Mouse (Mus musculus): Measurements from ENCODE around the gene Adam12.

Adam12 gene

DNA sequence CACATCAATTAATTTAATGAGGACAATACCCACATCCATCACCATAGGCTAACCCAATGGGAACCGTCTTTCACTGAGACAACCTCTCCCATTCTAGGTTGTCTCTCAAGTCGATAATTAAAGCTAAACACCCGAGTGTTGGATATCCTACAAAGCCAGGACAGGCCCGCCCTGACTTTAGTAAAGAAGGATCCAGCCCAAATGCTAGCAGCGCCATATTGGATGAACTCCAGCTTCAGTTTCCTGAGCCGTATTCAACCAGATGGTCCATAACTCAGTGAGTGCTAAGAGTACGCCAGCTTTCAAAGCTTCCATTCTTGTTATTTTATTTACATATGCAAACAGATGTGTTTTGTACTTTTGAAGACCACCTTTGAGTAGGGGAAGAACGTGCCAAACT lies 81.6 kb downstream of the Adam12 start:
- 65% methylated on average over 8 of the region's 8 CpGs for WGBS

DNA sequence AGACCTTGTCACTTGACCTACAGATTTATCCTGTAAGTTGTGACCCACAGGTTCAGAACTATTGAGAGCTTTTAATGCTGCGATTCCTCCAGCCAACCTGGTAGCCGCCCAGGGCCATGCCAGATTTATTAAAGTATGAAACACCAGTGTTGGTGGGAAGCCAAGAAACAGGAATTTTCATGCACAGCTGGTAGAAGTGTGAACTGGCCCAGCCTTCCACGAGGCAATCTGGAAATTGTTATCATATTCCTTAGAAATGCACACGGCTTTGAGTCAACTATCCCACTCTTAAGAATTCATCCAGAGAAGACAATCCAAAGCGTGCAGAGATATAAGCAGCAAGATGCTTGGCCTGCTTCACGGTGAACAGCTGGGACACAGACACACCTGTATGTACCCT lies 82.6 kb downstream of the Adam12 start:
- 70% methylated on average over 6 of the region's 6 CpGs for WGBS

DNA sequence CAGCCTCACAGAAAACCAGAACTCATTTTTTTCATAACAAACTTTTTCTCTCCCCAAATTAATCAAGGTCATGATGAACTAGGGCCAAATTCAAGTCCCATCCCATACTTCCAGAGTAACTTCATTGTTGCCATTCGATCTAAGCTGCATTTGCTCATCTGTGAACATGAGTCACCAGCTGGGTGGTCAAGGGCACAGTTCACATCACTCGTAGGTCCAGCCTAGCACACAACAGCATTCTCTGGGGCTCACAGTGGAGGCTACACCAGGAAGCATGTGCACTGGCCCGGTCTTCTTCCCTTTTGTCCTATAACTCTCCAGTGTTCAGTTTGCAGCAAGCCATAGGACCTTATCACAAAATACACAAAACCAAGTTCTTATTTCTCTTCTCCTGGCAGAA lies 84.4 kb downstream of the Adam12 start:
- 96% methylated on average over 3 of the region's 3 CpGs for WGBS

DNA sequence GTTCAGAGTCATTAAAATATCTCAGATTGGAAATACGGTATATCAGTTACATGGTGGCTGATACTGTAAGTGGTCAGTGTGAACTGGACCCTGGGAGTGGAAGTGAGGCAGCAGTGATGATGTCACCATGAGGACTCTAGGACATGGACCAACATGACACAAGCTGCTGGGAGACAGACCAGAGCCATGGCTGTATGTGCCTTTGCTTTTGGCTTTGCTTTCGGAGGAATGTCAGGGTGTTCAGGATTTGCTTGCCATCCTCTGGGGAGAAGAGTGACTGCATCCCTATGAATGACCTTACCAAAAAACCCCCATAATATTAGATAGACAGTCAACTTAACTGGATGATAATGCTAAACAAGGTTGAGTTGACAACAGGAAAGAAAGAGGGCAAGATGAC lies 85.1 kb downstream of the Adam12 start:
- WGBS, result 94% methylated on average over 2 of the region's 2 CpGs

DNA sequence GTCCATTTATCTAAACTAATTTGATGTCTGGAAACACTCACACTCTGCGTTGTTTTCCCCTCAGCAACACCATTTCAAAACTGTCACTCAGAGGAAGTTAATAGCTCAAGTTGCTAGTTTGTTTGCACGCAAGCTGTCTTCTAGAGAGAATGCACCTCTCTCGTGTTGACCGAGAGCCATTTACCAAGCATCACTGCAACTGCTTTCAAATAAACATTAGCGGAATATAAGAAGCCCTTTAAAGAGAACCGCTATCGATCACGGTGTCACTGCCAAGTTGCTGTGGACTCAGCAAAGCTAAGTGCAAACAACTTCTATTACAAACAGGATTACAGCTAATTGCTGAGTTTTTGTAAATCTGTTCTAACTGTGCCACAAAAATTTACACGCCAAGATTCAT lies 87.8 kb downstream of the Adam12 start:
- 84% methylated on average over 9 of the region's 9 CpGs for WGBS

DNA sequence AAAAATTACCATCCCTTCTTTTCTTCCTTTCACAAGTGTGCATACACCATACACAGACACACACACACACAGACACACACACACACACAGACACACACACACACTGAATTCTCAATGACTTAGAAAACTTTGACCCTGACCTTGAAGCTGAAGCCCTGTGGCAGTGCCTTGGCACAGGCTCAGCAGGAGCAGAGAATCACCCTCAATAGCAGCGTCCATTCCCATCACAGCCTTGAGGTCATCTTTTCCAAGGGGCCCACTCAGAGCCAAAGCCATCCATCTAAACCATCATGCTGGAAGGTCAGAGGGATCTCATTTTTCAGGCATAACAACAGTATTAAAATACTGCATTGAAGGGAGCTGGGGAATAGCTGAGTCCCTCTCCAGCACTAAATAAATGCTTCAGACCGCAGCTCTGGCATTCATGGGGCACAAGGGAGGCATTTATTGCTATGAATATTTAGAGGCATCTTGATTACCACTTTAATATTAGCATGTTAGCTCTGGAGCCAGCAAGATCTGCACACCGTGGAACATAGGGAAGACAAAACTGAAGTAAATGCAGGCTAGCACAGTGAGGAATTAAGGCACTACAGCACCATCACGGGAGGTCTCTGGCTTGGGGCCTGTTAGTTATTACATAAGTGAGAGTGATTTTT lies 92.5 kb downstream of the Adam12 start:
- 81% methylated on average over 4 of the region's 4 CpGs for whole genome bisulfite sequencing

DNA sequence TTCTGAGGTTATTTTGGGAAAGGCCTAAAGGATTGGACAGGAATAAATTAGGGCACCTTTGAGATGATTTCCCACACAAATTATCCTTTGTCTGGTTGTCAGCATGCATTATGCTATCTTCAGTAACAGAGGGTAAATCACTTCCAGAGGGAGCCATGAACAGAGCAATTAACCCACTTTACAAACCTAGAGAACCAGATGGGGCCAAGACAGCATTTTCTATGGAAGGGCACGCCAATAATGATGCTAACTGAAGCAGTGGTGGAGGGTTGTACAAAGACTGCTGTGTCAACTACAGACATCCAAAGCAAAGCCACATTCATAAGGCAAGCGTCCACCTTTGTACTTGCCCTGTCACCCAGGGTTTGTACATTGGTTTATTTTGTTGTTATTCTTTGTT lies 99.6 kb downstream of the Adam12 start:
- 69% methylated on average over 2 of the region's 2 CpGs for WGBS

DNA sequence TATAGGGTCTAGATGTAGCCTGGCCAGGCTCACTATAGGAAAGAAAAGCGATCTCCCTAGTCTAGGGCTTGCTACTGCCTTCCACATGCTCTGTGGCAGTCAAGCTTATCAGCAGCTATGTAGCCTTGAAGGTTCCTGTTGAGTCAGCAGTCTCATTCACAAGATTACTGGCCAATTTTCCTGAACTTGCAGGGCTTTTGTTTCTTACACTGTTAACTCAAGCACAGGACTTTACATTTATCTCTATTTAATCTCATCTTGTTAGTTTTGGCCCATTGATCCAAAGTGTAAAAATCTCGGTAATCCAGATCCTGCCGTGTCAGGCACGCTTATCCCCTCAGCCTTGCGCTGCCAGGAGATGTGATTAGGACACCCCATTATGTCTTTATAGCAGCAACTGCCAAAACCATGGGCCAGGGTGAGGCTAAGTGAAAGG lies 103.8 kb downstream of the Adam12 start:
- 81% methylated on average over 5 of the region's 5 CpGs for WGBS

DNA sequence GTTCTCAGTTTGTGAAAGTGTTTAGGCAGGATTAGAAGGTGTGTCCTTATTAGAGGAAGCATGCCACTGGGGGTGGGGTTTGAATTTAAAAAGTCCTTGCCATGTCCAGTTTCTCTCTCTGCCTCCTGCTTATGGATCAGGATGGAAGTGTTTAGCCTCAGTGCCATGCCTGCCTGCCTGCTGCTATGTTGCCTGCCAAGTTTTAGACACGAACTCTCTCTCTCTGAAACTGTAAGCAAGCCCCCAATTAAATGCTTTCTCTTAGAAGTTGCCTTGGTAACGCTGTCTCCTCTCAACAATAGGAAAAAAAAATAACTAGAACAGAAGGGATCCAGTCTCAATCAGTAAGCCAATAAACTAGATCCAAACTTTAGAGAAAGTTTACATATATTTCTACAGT lies 110.5 kb downstream of the Adam12 start:
- 39% methylated on average over 2 of the region's 2 CpGs for WGBS

DNA sequence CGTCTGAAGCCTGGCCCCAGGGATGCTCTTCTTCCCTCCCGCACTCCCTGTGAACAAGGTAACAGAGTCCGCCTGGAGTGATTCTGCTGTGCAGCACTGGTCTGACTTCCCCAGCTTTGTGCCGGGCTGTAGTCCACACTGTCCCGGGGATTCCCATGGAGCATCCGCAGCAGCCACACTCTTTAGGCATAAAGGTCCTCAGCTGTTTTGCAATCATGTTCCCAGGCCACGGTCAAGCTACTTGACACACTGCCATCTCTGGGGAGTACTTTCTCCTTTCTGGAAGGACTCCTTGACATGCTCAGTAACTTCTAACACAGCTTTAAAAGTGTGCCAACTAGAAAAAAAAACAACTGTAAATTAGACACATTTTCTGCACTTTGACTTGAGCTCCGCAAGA lies 116.5 kb downstream of the Adam12 start:
- WGBS, result 77% methylated on average over 8 of the region's 8 CpGs

DNA sequence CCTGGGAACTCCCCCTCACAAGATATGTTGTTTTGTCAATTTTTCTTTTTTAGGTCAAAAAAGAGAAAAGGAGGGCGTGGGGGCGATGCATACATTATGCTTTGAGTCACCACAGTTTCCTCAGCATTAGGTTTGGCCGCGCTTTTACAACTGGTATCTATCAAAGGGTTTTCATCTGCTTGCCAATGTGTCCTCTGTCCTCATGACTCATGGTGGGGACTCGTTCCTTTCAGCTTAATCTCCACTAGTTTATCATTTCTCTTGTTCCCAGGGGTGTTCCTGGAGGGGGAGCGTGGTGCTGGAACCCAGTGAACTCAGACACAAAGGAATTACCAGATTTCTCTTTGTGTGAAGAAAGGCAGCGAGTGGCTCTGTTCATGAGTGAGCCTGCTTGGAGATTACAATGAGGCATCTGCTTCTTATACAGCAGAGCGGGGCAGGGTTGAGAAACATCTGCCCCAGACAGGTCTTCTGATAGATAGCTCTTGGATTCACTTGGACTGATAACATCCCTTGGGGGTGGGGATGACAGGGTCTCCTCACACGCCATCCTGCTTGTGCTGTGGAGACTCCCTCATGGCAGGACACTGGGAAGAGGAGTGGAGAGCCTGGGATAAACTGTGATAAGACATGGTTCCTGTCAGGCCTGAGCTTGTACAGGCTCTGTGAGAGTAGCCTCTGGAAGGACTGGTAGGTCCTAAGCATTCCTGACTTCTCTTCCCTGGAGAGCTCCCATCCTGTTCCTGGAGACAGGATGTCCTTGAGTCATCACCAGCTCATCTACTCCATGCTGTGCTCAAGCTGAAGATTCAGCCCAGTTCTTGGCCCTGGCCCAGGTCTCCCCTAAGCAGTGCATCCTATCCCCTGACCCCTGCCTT lies 117.4 kb downstream of the Adam12 start:
- 69% methylated on average over 9 of the region's 9 CpGs for WGBS

DNA sequence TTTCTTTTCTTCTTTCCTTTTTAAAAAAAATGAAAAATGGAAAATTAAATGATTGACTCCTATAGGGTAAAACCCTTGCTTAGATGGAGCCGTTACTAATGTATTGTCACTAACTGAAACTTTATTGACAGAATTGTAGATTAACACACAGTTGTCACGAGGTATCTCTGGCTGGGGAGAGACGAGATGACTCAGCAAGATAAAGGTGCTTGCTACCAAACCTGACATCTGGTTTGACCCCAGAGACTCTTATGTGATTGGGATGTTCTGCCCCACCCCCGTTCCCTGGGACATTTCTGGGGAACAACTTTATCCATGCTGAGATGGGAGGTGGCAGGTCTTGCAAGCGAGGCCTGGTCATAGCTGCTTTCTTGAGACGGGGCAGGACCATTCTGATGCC lies 118.1 kb downstream of the Adam12 start:
- WGBS, result 85% methylated on average over 6 of the region's 6 CpGs

DNA sequence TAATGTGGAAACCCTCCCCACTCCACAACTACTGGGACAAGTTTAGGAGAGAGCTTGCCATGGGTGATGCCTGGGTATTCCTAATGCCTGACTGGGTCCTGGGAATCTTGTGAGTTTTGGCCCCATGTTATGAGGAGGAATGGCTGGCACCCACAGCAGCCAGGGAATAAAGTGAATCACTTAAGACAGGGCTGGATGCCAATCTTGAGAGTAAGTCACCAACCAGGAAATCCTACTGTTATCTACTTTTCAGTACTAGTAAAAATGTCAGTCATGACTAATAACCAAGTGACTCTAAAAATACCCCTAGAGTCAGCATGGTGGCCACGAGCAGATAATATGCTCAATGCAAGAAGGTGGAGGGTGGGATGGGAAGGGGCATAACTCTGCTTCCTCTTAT lies 121.8 kb downstream of the Adam12 start:
- WGBS, result 59% methylated on average over 1 of the region's 1 CpGs

DNA sequence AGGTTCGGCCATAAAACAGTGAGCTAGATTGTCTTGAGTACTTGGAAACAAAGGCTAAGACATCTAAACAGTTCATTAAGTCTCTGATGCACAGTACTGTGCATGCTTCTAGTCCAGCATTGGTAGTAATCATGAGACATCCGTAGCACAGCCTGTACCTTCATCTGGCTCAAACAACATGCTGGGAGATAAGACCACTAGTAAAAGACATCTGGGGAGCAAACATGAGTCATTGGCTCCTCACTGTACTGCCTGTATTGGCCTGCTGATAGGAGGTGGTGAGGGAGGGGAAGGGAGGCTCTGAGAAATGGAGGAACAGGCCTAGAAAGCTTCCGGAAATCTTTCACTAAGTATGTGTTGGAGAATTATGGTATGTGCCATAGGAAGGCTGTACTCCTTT lies 124.1 kb downstream of the Adam12 start:
- WGBS, result 89% methylated on average over 3 of the region's 3 CpGs

DNA sequence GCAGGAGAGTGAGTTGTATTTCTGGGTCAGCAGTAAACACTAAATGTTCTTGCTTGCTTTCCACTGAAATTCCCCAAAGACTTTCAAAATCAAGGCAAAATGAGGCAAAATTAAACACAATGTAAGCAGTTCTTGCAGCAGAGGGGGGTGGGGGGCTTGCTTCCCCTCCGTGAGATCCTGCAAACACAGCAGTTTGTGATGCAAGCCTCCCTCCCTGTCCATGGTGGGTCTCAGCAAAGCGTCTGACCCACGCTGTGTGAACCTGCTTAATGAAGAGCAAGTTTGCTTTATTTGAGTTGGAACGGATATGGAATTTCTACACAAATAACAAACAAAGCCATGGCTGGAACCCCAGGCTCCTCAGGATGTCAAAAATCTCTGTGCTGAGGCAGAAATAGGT lies 132.9 kb downstream of the Adam12 start:
- WGBS, result 58% methylated on average over 4 of the region's 4 CpGs

DNA sequence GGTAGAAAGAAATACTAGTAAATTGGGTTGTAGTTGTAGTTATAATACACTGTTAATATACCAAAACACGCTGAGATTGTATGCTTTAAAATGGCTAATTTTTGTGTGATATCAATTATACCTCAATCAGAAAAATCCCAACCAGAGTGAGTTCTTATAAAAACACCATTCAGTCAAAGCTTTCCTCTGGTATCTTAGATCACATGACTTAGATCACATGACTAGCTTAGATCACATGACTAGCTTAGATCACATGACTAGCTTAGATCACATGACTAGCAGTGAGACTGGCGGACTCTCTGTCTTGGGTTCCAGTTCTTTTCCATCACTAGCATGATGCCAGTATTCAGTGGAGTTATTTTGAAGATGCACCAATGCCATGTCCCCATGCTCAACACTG lies 134.1 kb downstream of the Adam12 start:
- 96% methylated on average over 2 of the region's 2 CpGs for WGBS

DNA sequence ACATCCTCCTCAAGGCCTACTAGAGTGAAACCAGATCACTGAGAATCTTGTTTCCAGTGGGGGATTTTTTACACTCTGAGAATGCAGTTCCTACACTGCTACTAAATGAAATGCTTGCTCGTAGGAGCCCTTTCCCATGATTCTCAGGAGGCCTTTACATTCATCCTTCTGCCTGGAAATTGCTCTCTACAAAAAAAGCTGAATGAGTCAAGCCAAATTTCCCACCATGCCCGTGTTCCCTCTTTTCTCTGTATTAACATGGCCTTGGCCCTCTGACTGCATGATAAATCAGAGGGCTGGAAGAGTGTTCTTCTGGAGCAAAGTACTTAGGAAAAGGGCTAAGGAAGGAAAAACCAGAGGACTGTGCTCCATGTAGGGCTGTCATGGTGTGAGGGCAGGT lies 138.1 kb downstream of the Adam12 start:
- WGBS, result 68% methylated on average over 2 of the region's 2 CpGs

DNA sequence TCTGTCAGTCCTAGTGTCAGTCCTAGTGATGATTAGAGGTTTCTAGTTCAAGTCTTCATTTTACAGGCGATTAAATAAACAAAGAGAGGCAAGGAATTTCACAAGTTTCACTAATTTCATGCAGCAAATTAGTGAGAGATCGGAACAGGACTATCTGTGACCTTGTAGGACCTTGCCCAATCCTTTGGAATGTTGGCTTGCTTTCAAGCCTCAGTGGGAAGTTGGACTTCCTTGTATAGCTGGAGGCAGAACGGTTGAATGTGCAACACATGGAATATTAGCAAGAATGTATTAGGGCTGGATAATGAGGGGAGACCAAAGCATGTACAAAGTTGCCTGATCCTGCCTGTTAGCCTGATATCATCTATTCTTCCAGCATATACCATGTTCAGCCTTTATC lies 141.2 kb downstream of the Adam12 start:
- 78% methylated on average over 3 of the region's 3 CpGs for WGBS

DNA sequence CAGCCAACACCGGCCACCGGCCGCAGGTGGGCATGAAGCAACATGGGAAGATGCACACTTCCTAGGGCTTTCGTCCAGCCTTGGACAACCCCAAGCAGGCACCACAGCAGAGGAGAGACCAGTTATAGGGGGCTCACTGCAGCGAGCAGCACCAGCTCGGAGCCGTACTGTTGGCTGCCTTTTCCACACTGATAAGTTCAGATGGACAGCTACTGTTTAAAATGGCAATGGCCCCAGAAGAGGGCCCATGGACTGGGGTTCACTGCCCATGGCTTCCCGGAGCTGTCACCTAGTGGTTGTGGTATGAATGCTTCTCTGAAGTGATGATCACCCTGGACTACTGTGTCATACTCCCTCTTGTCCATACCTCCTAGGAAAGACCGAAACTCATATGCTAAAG lies 141.7 kb downstream of the Adam12 start:
- 94% methylated on average over 9 of the region's 9 CpGs for WGBS

DNA sequence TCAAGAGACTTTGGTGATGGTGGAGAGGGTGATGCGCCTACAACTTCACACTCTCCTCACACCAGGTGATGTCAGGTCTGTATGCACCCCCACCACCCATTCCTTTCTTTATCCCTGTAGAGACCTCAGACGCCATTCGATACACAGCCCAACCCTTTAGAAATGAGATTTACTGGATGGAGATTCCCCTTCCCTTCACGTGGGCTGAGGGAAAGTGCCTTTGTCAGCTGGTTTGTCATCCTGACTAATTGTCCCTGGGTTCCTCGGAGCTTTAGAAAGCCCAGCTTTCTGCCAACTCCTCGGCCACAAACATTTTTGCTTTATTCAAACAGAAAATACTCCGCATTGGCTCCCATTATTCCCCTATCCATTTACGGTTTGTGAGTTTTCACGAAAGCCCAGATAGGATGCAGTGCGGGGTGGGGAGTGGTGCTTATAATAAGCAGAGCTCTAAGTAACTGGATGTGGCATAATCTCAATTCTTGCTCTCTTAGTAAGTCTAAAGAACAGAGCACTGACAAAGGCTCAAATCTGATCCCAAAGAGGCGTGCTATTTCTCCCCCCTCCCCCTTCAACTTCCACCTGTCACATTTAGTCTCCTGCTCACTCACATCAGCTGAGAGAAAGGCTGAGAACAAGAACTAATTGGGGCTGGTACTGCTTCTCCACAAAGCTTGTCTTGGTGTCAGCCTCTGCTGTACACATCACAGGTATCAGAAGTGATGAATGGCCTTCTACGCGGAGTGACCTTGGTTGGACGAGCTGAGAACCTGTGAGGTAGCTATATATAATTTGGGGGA lies 143.2 kb downstream of the Adam12 start:
- WGBS, result 72% methylated on average over 14 of the region's 14 CpGs

DNA sequence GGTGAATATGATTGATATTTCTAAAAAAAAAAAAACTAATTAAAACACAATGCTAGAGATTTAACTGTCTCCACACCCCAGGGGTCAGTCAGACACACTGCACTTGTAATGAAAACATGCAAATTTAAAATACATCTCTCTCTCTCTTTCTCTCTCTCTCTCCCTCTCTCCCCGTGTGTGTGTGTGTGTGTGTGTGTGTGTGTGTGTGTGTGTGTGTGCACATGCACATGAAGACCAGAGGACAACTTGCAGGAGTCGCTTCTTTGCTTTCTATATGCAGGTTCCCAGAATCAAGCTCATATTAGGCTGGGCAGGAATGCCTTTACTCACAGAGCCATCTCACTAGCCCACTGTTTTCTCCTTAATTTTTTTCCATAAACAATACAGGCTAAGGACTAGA lies 146.6 kb downstream of the Adam12 start:
- 93% methylated on average over 2 of the region's 2 CpGs for WGBS

DNA sequence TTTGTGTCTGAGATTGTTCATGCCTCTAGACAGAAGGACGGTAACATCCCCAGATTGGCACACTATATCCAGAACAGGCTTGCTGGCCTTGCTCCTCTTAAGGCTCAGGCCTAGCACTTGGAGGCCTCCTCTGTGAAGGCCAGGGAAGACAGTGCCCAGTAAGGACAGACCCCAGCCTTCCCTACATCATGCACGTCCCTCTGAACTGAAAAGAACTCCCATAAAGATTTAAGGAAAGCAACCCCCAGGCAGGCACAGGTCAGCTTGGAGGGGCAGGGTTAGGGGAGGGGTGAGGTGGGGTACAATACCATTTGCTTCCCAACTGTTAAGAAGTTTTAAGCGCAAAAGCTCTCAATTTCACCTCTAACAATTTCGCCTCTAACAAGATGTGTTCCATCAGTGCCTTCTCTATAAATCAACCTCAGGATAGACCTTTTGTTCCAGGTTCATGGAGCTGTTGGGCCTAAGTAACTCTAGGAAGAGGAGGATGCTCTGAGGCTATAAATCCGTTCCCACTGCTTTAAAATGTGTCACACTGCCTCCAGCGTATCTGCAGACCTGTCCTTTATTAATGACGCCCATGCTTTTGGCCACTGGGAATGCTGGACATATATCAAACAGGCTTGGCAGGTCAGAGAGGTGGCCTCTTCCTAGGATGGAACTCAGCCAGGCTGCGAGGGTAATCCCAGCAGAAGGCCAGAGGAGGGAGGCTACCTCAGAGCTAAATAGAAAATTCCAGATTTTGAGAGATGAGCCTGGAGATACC lies 150.5 kb downstream of the Adam12 start:
- WGBS, result 92% methylated on average over 8 of the region's 8 CpGs

Data from cerebral cortex, adult 2 months (tissue).